Mouse (Mus musculus): ENCODE results near the gene Iscu. TPM values are rescaled to one million over a fixed set of nuclear protein-coding genes. Genes with fewer than 3 reads are reported as not detected.

Gene Iscu
- polyA plus RNA-seq, 1 experiment from 2014 or later: 92.4 TPM

GRCm38 (mm10) chr5:113815638-113816152 lies 43.1 kb downstream of the Iscu start:
- no peak overlapping the region for H3K9ac ChIP-seq
- no peaks in the 10 kb centered on the region for H3K27me3 ChIP-seq (ENCODE audit: control insufficient read depth, insufficient read depth, low read length)
- H3K4me1 ChIP-seq (replicated peaks; ENCODE audit: control insufficient read depth, insufficient read depth, low read length): no peaks in the 10 kb centered on the region
- H3K4me3 ChIP-seq (replicated peaks; ENCODE audit: low read length): no peak overlapping the region
- 13% methylated on average over 15 of the region's 15 CpGs for WGBS
- ATAC-seq (ENCODE audit: low FRiP score): no peak
- no peak overlapping the region for H3K27ac ChIP-seq
- H3K36me3 ChIP-seq (replicated peaks; ENCODE audit: control insufficient read depth, insufficient read depth): no peaks in the 10 kb centered on the region
- DNase-seq (ENCODE audit: low spot score): peak; percentile 77
- H3K9me3 ChIP-seq (ENCODE audit: control insufficient read depth, low read length): peaks cover 4% of the 10 kb centered on the region; the same call in 1 of the 2 replicates
- H3K4me2 ChIP-seq (replicated peaks): no peak overlapping the region

- ATAC-seq (ENCODE audit: low FRiP score): no peak
- no peak overlapping the region for H3K4me2 ChIP-seq (replicated peaks)
These were observed 46.0 kb downstream of the Iscu start for GRCm38 (mm10) chr5:113818572-113818971.

GRCm38 (mm10) chr5:113824228-113824627 lies 51.7 kb downstream of the Iscu start:
- 89% methylated on average over 4 of the region's 4 CpGs for WGBS
- H3K4me1 ChIP-seq (replicated peaks; ENCODE audit: control insufficient read depth, insufficient read depth, low read length): no peaks in the 10 kb centered on the region
- no peak overlapping the region for H3K4me3 ChIP-seq (replicated peaks; ENCODE audit: low read length)
- no peak overlapping the region for H3K4me2 ChIP-seq (replicated peaks)
- H3K27me3 ChIP-seq (ENCODE audit: control insufficient read depth, insufficient read depth, low read length): no peaks in the 10 kb centered on the region
- no peak overlapping the region for H3K27ac ChIP-seq
- no peak overlapping the region for H3K9ac ChIP-seq
- no peaks in the 10 kb centered on the region for H3K9me3 ChIP-seq (ENCODE audit: control insufficient read depth, low read length)
- ATAC-seq (ENCODE audit: low FRiP score): no peak
- no peak for DNase-seq (ENCODE audit: low spot score)
- no peaks in the 10 kb centered on the region for H3K36me3 ChIP-seq (replicated peaks; ENCODE audit: control insufficient read depth, insufficient read depth)

More at GRCm38 (mm10) chr5:113818572-113818971, 46.0 kb downstream of the Iscu start:
- Histone ChIP-seq H3K9me3 (ENCODE audit: control insufficient read depth, low read length) (no peaks in the 10 kb centered on the region), H3K9ac (no peak overlapping the region), H3K36me3 (replicated peaks; ENCODE audit: control insufficient read depth, insufficient read depth) (no peaks in the 10 kb centered on the region), H3K27ac (no peak overlapping the region), H3K4me3 (replicated peaks; ENCODE audit: low read length) (no peak overlapping the region), H3K4me1 (replicated peaks; ENCODE audit: control insufficient read depth, insufficient read depth, low read length) (no peaks in the 10 kb centered on the region), H3K27me3 (ENCODE audit: control insufficient read depth, insufficient read depth, low read length) (no peaks in the 10 kb centered on the region)
- WGBS: 71% methylated on average over 14 of the region's 14 CpGs
- DNase-seq (ENCODE audit: low spot score): peak; percentile 48

GRCm38 (mm10) chr5:113825558-113825957 lies 53.0 kb downstream of the Iscu start:
- 90% methylated on average over 7 of the region's 7 CpGs for WGBS
- Histone ChIP-seq H3K27ac (no peak overlapping the region), H3K36me3 (replicated peaks; ENCODE audit: control insufficient read depth, insufficient read depth) (no peaks in the 10 kb centered on the region), H3K27me3 (ENCODE audit: control insufficient read depth, insufficient read depth, low read length) (no peaks in the 10 kb centered on the region), H3K9ac (no peak overlapping the region), H3K9me3 (ENCODE audit: control insufficient read depth, low read length) (no peaks in the 10 kb centered on the region), H3K4me3 (replicated peaks; ENCODE audit: low read length) (no peak overlapping the region), H3K4me2 (replicated peaks) (no peak overlapping the region), H3K4me1 (replicated peaks; ENCODE audit: control insufficient read depth, insufficient read depth, low read length) (no peaks in the 10 kb centered on the region)
- no peak for ATAC-seq (ENCODE audit: low FRiP score)
- DNase-seq (ENCODE audit: low spot score): no peak

- ATAC-seq (ENCODE audit: low FRiP score): no peak
- no peak overlapping the region for H3K4me3 ChIP-seq (replicated peaks; ENCODE audit: low read length)
- H3K27ac ChIP-seq: no peak overlapping the region
- H3K4me1 ChIP-seq (replicated peaks; ENCODE audit: control insufficient read depth, insufficient read depth, low read length): no peaks in the 10 kb centered on the region
- DNase-seq (ENCODE audit: low spot score): no peak
- WGBS: 95% methylated on average over 4 of the region's 4 CpGs
- H3K9me3 ChIP-seq (ENCODE audit: control insufficient read depth, low read length): no peaks in the 10 kb centered on the region
- H3K9ac ChIP-seq: no peak overlapping the region
- H3K36me3 ChIP-seq (replicated peaks; ENCODE audit: control insufficient read depth, insufficient read depth): no peaks in the 10 kb centered on the region
- no peaks in the 10 kb centered on the region for H3K27me3 ChIP-seq (ENCODE audit: control insufficient read depth, insufficient read depth, low read length)
- no peak overlapping the region for H3K4me2 ChIP-seq (replicated peaks)
These were observed 54.1 kb downstream of the Iscu start for GRCm38 (mm10) chr5:113826619-113827018.

Other genes with a start within 250 kb of the Iscu start
- gene Cmklr1, start 122.3 kb upstream of the Iscu start, polyA plus RNA-seq (2014; fragmentation: Nextera tagmentation; extraction: Ambion mirVana): 1.7 and 2.7 TPM in 2 replicates
- gene 1700069L16Rik, start 48.0 kb upstream of the Iscu start, polyA plus RNA-seq (2014; fragmentation: Nextera tagmentation; extraction: Ambion mirVana): not detected in 2 replicates
- 7.0 and 7.5 TPM in 2 replicates for gene Ficd, start 36.9 kb upstream of the Iscu start, polyA plus RNA-seq (2014; fragmentation: Nextera tagmentation; extraction: Ambion mirVana)
- 33.0 and 37.1 TPM in 2 replicates for gene Sart3, start 238 bp upstream of the Iscu start, polyA plus RNA-seq (2014; fragmentation: Nextera tagmentation; extraction: Ambion mirVana)
- 4.8 and 5.0 TPM in 2 replicates for gene Tmem119, start 27.8 kb downstream of the Iscu start, polyA plus RNA-seq (2014; fragmentation: Nextera tagmentation; extraction: Ambion mirVana)
- 1.6 and 2.4 TPM in 2 replicates for gene Selplg, start 59.9 kb downstream of the Iscu start, polyA plus RNA-seq (2014; fragmentation: Nextera tagmentation; extraction: Ambion mirVana)
- 172 and 177 TPM in 2 replicates for gene Coro1c, start 136.0 kb downstream of the Iscu start, polyA plus RNA-seq (2014; fragmentation: Nextera tagmentation; extraction: Ambion mirVana)
- gene Ssh1, start 221.1 kb downstream of the Iscu start, polyA plus RNA-seq (2014; fragmentation: Nextera tagmentation; extraction: Ambion mirVana): 17.8 and 19.4 TPM in 2 replicates
- gene Dao, start 231.0 kb downstream of the Iscu start, polyA plus RNA-seq (2014; fragmentation: Nextera tagmentation; extraction: Ambion mirVana): not detected in 2 replicates